Mouse (Mus musculus) ovary, adult 2 months (tissue): Measurements from ENCODE around the gene Chmp3. TPM values are rescaled to one million over a fixed set of nuclear protein-coding genes. Genes with fewer than 3 reads are reported as not detected.

Experiments
- polyA plus RNA-seq: library from polyadenylated mRNA; depleted of rRNA; stranded (reverse); fragments of >200 nt; gene quantifications from 2 replicates; pipeline ENCODE4 v1.2.3, GENCODE M21; 2012; rRNA removed

Chmp3 gene
- polyA plus RNA-seq = 26.3 and 30.6 TPM in 2 replicates

DNA sequence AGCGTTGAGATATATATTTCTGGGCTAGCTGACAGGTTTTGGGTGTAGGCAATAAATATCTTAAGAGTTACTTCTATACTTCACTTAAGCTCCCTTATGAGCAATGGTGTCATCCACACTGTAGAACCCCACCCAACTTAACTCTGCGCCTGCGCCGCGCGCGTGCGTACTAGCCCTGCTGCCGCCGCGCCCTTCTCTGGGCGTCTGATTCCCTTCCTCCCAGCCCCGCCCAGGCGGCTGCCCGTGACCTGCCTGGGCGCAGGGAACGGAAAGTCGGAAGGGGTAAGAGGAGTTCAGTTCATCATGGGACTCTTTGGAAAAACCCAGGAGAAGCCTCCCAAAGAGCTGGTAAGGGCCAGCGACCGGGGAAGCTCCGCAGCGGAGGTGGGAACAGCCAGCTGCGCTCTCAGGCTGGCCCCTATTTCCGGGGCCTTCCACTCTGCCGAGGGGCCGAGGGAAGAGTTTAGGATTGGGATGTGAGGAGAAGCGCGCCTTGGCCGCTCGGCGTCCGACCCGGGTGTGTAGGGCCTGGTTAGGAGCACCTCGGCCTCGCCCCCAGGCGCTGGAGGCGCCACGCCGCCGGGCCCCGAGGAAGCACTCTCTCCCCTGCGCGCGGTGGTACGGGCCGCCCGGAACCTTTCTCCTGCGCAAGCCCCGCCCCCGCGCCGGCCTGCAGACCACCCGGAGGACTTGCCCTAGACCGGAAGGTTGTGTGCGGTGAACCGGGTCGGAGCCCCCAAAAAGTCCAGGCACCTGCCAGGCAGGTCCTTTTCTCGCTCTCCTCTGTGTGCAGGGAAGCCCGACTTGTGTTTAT is at the start of gene Chmp3:
Chmp3 (plus strand) TSS at position 112 of the 814 bp plus-strand sequence.

Other genes starting within 250 kb of the Chmp3 start
- 0.17 and 0.26 TPM in 2 replicates for gene Smyd1, start 221.6 kb upstream of the Chmp3 start, polyA plus RNA-seq
- 0.14 TPM in 1 of 2 replicates, not detected in the other for gene Cd8b1, start 221.0 kb upstream of the Chmp3 start, polyA plus RNA-seq
- gene Cd8a, start 170.4 kb upstream of the Chmp3 start, polyA plus RNA-seq = 0.06 and 0.10 TPM in 2 replicates
- gene Rmnd5a, start 103.2 kb upstream of the Chmp3 start, polyA plus RNA-seq = 19.4 and 20.7 TPM in 2 replicates
- gene Rnf103, start 49.9 kb upstream of the Chmp3 start, polyA plus RNA-seq = 31.2 and 49.0 TPM in 2 replicates
- gene Kdm3a, start 89.2 kb downstream of the Chmp3 start, polyA plus RNA-seq = 10.1 and 13.2 TPM in 2 replicates
- gene Reep1, start 163.8 kb downstream of the Chmp3 start, polyA plus RNA-seq = 6.3 and 6.9 TPM in 2 replicates